Mouse (Mus musculus): ENCODE measurements around the gene Cpne5. TPM values are rescaled to one million over a fixed set of nuclear protein-coding genes. Genes with fewer than 3 reads are reported as not detected.
"Not testable (repeated sequence)": the region's sequence is repeated elsewhere in the genome, so short reads cannot be mapped to it uniquely, and the experiment has no call there.

The Cpne5 gene
- polyA plus RNA-seq, 1 experiment from 2014 or later: 17.2 TPM

- Histone ChIP-seq H3K9ac (ENCODE audit: low read length) (no peak overlapping the region), H3K9me3 (replicated peaks; ENCODE audit: control insufficient read depth, low read length) (no peaks in the 10 kb centered on the region), H3K36me3 (ENCODE audit: control insufficient read depth, insufficient read depth, low read length) (no peaks in the 10 kb centered on the region), H3K27me3 (replicated peaks; ENCODE audit: control insufficient read depth, insufficient read depth, low read length) (no peaks in the 10 kb centered on the region), H3K27ac (ENCODE audit: low read depth, low read length) (no peak overlapping the region), H3K4me2 (ENCODE audit: low read length) (no peak overlapping the region), H3K4me3 (ENCODE audit: low read depth, low read length) (no peak overlapping the region), H3K4me1 (ENCODE audit: control insufficient read depth, insufficient read depth, low read length) (no peaks in the 10 kb centered on the region)
- ATAC-seq (no peak), DNase-seq (ENCODE audit: low spot score) (no peak)
- 78% methylated on average over 8 of the region's 8 CpGs for WGBS
Observed at GRCm38 (mm10) chr17:29117006-29117648, 120.8 kb downstream of the Cpne5 start.

GRCm38 (mm10) chr17:29116023-29116422 is 121.9 kb downstream of the Cpne5 start:
- DNase-seq (ENCODE audit: low spot score) (no peak), ATAC-seq (no peak)
- H3K27me3 ChIP-seq (replicated peaks; ENCODE audit: control insufficient read depth, insufficient read depth, low read length): no peaks in the 10 kb centered on the region
- no peaks in the 10 kb centered on the region for H3K4me1 ChIP-seq (ENCODE audit: control insufficient read depth, insufficient read depth, low read length)
- no peaks in the 10 kb centered on the region for H3K36me3 ChIP-seq (ENCODE audit: control insufficient read depth, insufficient read depth, low read length)
- no peaks in the 10 kb centered on the region for H3K9me3 ChIP-seq (replicated peaks; ENCODE audit: control insufficient read depth, low read length)
- H3K27ac ChIP-seq (ENCODE audit: low read depth, low read length): no peak overlapping the region
- H3K4me3 ChIP-seq (ENCODE audit: low read depth, low read length): no peak overlapping the region
- WGBS: 75% methylated on average over 12 of the region's 12 CpGs
- no peak overlapping the region for H3K9ac ChIP-seq (ENCODE audit: low read length)
- H3K4me2 ChIP-seq (ENCODE audit: low read length): no peak overlapping the region

GRCm38 (mm10) chr17:29113591-29114352 is 124.2 kb downstream of the Cpne5 start, which contains the start of gene Rab44:
Gene Rab44 (plus strand): TSS chr17:29114145.
- Histone ChIP-seq H3K9me3 (replicated peaks; ENCODE audit: control insufficient read depth, low read length) (no peaks in the 10 kb centered on the region), H3K9ac (ENCODE audit: low read length) (no peak within 1 kb of the TSS), H3K4me2 (ENCODE audit: low read length) (no peak within 1 kb of the TSS), H3K36me3 (ENCODE audit: control insufficient read depth, insufficient read depth, low read length) (no peaks in the 10 kb centered on the region), H3K4me3 (ENCODE audit: low read depth, low read length) (no peak within 1 kb of the TSS), H3K4me1 (ENCODE audit: control insufficient read depth, insufficient read depth, low read length) (no peaks in the 10 kb centered on the region), H3K27me3 (replicated peaks; ENCODE audit: control insufficient read depth, insufficient read depth, low read length) (no peaks in the 10 kb centered on the region), H3K27ac (ENCODE audit: low read depth, low read length) (no peak within 1 kb of the TSS)
- ATAC-seq: no peak
- no peak for DNase-seq (ENCODE audit: low spot score)
- 96% methylated on average over 13 of the region's 13 CpGs for WGBS

- ATAC-seq: no peak
- Histone ChIP-seq H3K4me2 (ENCODE audit: low read length) (no peak overlapping the region), H3K36me3 (ENCODE audit: control insufficient read depth, insufficient read depth, low read length) (no peaks in the 10 kb centered on the region), H3K27me3 (replicated peaks; ENCODE audit: control insufficient read depth, insufficient read depth, low read length) (no peaks in the 10 kb centered on the region), H3K27ac (ENCODE audit: low read depth, low read length) (no peak overlapping the region), H3K9me3 (replicated peaks; ENCODE audit: control insufficient read depth, low read length) (no peaks in the 10 kb centered on the region), H3K9ac (ENCODE audit: low read length) (no peak overlapping the region), H3K4me1 (ENCODE audit: control insufficient read depth, insufficient read depth, low read length) (no peaks in the 10 kb centered on the region), H3K4me3 (ENCODE audit: low read depth, low read length) (no peak overlapping the region)
- no peak for DNase-seq (ENCODE audit: low spot score)
- 89% methylated on average over 5 of the region's 5 CpGs for WGBS
Observed at GRCm38 (mm10) chr17:29111332-29111731, 126.6 kb downstream of the Cpne5 start.

- H3K9ac ChIP-seq (ENCODE audit: low read length); H3K27ac ChIP-seq (ENCODE audit: low read depth, low read length); H3K9me3 ChIP-seq (replicated peaks; ENCODE audit: control insufficient read depth, low read length); H3K27me3 ChIP-seq (replicated peaks; ENCODE audit: control insufficient read depth, insufficient read depth, low read length); H3K4me3 ChIP-seq (ENCODE audit: low read depth, low read length); H3K4me2 ChIP-seq (ENCODE audit: low read length); H3K36me3 ChIP-seq (ENCODE audit: control insufficient read depth, insufficient read depth, low read length); ATAC-seq; DNase-seq (ENCODE audit: low spot score); H3K4me1 ChIP-seq (ENCODE audit: control insufficient read depth, insufficient read depth, low read length): not testable (repeated sequence)
- WGBS: 85% methylated on average over 6 of the region's 6 CpGs
Observed at GRCm38 (mm10) chr17:29110356-29110755, 127.6 kb downstream of the Cpne5 start.

Other genes starting within 250 kb of the Cpne5 start
- gene Stk38, start 230.2 kb downstream of the Cpne5 start, polyA plus RNA-seq (2014; fragmentation: Nextera tagmentation; extraction: Ambion mirVana): 81.7 and 94.8 TPM in 2 replicates
- gene Srsf3, start 205.5 kb downstream of the Cpne5 start, polyA plus RNA-seq (2014; fragmentation: Nextera tagmentation; extraction: Ambion mirVana): 712 and 729 TPM in 2 replicates
- gene Cdkn1a, start 147.2 kb downstream of the Cpne5 start, polyA plus RNA-seq (2014; fragmentation: Nextera tagmentation; extraction: Ambion mirVana): 41.0 and 43.3 TPM in 2 replicates
- not detected in 2 replicates for gene Rab44, start 124.0 kb downstream of the Cpne5 start, polyA plus RNA-seq (2014; fragmentation: Nextera tagmentation; extraction: Ambion mirVana)
- gene Ppil1, start 26.0 kb upstream of the Cpne5 start, polyA plus RNA-seq (2014; fragmentation: Nextera tagmentation; extraction: Ambion mirVana): 123 and 131 TPM in 2 replicates
- gene BC004004, start 30.6 kb upstream of the Cpne5 start, polyA plus RNA-seq (2014; fragmentation: Nextera tagmentation; extraction: Ambion mirVana): 116 and 123 TPM in 2 replicates
- 1.2 TPM in 2 replicates for gene Pi16, start 79.5 kb upstream of the Cpne5 start, polyA plus RNA-seq (2014; fragmentation: Nextera tagmentation; extraction: Ambion mirVana)
- gene Mtch1, start 109.8 kb upstream of the Cpne5 start, polyA plus RNA-seq (2014; fragmentation: Nextera tagmentation; extraction: Ambion mirVana): 418 and 521 TPM in 2 replicates
- gene Fgd2, start 122.7 kb upstream of the Cpne5 start, polyA plus RNA-seq (2014; fragmentation: Nextera tagmentation; extraction: Ambion mirVana): 3.4 and 6.1 TPM in 2 replicates